Mouse (Mus musculus): ENCODE measurements around the gene Ttc7b. TPM values are rescaled to one million over a fixed set of nuclear protein-coding genes. Genes with fewer than 3 reads are reported as not detected.

The Ttc7b gene
- total RNA-seq, 1 experiment, result 19.0 TPM

- Histone ChIP-seq H3K27ac (ENCODE audit: insufficient read depth, low read depth, low read length, poor library complexity, severe bottlenecking) (no peak overlapping the region), H3K9ac (ENCODE audit: insufficient read depth, low read depth, low read length, poor library complexity, severe bottlenecking) (no peak overlapping the region), H3K9me3 (ENCODE audit: control insufficient read depth, insufficient read depth, low read depth, low read length) (no peaks in the 10 kb centered on the region), H3K4me1 (ENCODE audit: control insufficient read depth in 2 of 2, insufficient read depth in 2 of 2, low read length in 2 of 2, poor library complexity in 1 of 2) (no peaks in the 10 kb centered on the region), H3K36me3 (ENCODE audit: control insufficient read depth, insufficient read depth, low read length, poor library complexity, severe bottlenecking) (peaks cover 3% of the 10 kb centered on the region), H3K4me3 (ENCODE audit: insufficient read depth in 1 of 2, low read depth in 1 of 2, low read length in 2 of 2, poor library complexity in 1 of 2, severe bottlenecking in 1 of 2) (no peak overlapping the region)
- TF ChIP-seq HCFC1 (IDR thresholded peaks at IDR 0.05; ENCODE audit: borderline replicate concordance, insufficient read depth, low read length) (no peak), MAFK (IDR thresholded peaks at IDR 0.05; ENCODE audit: insufficient read depth, low read depth, low read length) (no peak), ZNF384 (IDR thresholded peaks at IDR 0.05; ENCODE audit: low read depth, low read length) (no peak), CHD2 (IDR thresholded peaks at IDR 0.05; ENCODE audit: low read depth, low read length) (no peak), ZC3H11A (IDR thresholded peaks at IDR 0.05; ENCODE audit: borderline replicate concordance, low read depth, low read length) (no peak)
- no peak for DNase-seq (ENCODE audit: low read depth, low spot score)
- in situ Hi-C loops (cut with MboI; ENCODE audit: low sequenced_read_pairs in 2 of 2, unreplicated experiment in 2 of 2), result no loop called here
Observed at GRCm38 (mm10) chr12:100445686-100446085, 74.9 kb downstream of the Ttc7b start.

- peaks cover 3% of the 10 kb centered on the region for H3K36me3 ChIP-seq (ENCODE audit: control insufficient read depth, insufficient read depth, low read length, poor library complexity, severe bottlenecking)
- in situ Hi-C loops (cut with MboI; ENCODE audit: low sequenced_read_pairs in 2 of 2, unreplicated experiment in 2 of 2), result no loop called here
- TF ChIP-seq HCFC1 (IDR thresholded peaks at IDR 0.05; ENCODE audit: borderline replicate concordance, insufficient read depth, low read length) (no peak), ZNF384 (IDR thresholded peaks at IDR 0.05; ENCODE audit: low read depth, low read length) (no peak), MAFK (IDR thresholded peaks at IDR 0.05; ENCODE audit: insufficient read depth, low read depth, low read length) (no peak), CHD2 (IDR thresholded peaks at IDR 0.05; ENCODE audit: low read depth, low read length) (no peak), ZC3H11A (IDR thresholded peaks at IDR 0.05; ENCODE audit: borderline replicate concordance, low read depth, low read length) (no peak)
- H3K9me3 ChIP-seq (ENCODE audit: control insufficient read depth, insufficient read depth, low read depth, low read length), result no peaks in the 10 kb centered on the region
- H3K9ac ChIP-seq (ENCODE audit: insufficient read depth, low read depth, low read length, poor library complexity, severe bottlenecking), result no peak overlapping the region
- H3K4me1 ChIP-seq (ENCODE audit: control insufficient read depth in 2 of 2, insufficient read depth in 2 of 2, low read length in 2 of 2, poor library complexity in 1 of 2), result no peaks in the 10 kb centered on the region
- H3K4me3 ChIP-seq (ENCODE audit: insufficient read depth in 1 of 2, low read depth in 1 of 2, low read length in 2 of 2, poor library complexity in 1 of 2, severe bottlenecking in 1 of 2), result no peak overlapping the region
- no peak overlapping the region for H3K27ac ChIP-seq (ENCODE audit: insufficient read depth, low read depth, low read length, poor library complexity, severe bottlenecking)
- no peak for DNase-seq (ENCODE audit: low read depth, low spot score)
Observed at GRCm38 (mm10) chr12:100445271-100445670, 75.4 kb downstream of the Ttc7b start.

GRCm38 (mm10) chr12:100444671-100445165, 75.9 kb downstream of the Ttc7b start:
- Histone ChIP-seq H3K36me3 (ENCODE audit: control insufficient read depth, insufficient read depth, low read length, poor library complexity, severe bottlenecking) (peaks cover 3% of the 10 kb centered on the region), H3K4me3 (ENCODE audit: insufficient read depth in 1 of 2, low read depth in 1 of 2, low read length in 2 of 2, poor library complexity in 1 of 2, severe bottlenecking in 1 of 2) (no peak overlapping the region), H3K9ac (ENCODE audit: insufficient read depth, low read depth, low read length, poor library complexity, severe bottlenecking) (no peak overlapping the region), H3K27ac (ENCODE audit: insufficient read depth, low read depth, low read length, poor library complexity, severe bottlenecking) (no peak overlapping the region), H3K9me3 (ENCODE audit: control insufficient read depth, insufficient read depth, low read depth, low read length) (no peaks in the 10 kb centered on the region), H3K4me1 (ENCODE audit: control insufficient read depth in 2 of 2, insufficient read depth in 2 of 2, low read length in 2 of 2, poor library complexity in 1 of 2) (no peaks in the 10 kb centered on the region)
- in situ Hi-C loops (cut with MboI; ENCODE audit: low sequenced_read_pairs in 2 of 2, unreplicated experiment in 2 of 2), result no loop called here
- no peak for DNase-seq (ENCODE audit: low read depth, low spot score)
- TF ChIP-seq HCFC1 (IDR thresholded peaks at IDR 0.05; ENCODE audit: borderline replicate concordance, insufficient read depth, low read length), result no peak
- no peak for TF ChIP-seq CHD2 (IDR thresholded peaks at IDR 0.05; ENCODE audit: low read depth, low read length)
- TF ChIP-seq MAFK (IDR thresholded peaks at IDR 0.05; ENCODE audit: insufficient read depth, low read depth, low read length), result no peak
- TF ChIP-seq ZC3H11A (IDR thresholded peaks at IDR 0.05; ENCODE audit: borderline replicate concordance, low read depth, low read length), result no peak
- TF ChIP-seq ZNF384 (IDR thresholded peaks at IDR 0.05; ENCODE audit: low read depth, low read length), result no peak

DNA sequence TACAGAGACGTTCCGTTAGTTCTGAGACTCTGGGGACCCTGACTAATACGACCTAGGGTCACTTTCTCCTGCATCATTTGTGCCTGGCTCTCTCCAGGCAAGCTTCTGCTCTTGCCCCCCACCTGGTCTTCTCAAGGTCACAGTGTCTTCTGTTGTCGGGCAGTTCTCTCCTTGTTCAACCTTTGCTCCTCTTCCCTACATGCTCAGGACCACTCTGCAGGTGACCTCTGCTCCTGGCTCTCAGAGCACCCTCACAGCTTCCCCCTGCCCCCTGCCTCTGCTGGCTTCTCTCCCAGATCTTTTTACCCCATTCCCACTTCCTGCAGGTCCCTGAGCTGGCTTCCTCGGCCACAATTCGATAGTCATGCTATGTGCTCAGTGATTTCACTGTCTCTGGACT, 77.2 kb downstream of the Ttc7b start:
- TF ChIP-seq HCFC1 (IDR thresholded peaks at IDR 0.05; ENCODE audit: borderline replicate concordance, insufficient read depth, low read length) (no peak), CHD2 (IDR thresholded peaks at IDR 0.05; ENCODE audit: low read depth, low read length) (no peak), ZC3H11A (IDR thresholded peaks at IDR 0.05; ENCODE audit: borderline replicate concordance, low read depth, low read length) (no peak), MAFK (IDR thresholded peaks at IDR 0.05; ENCODE audit: insufficient read depth, low read depth, low read length) (no peak), ZNF384 (IDR thresholded peaks at IDR 0.05; ENCODE audit: low read depth, low read length) (no peak)
- in situ Hi-C loops (cut with MboI; ENCODE audit: low sequenced_read_pairs in 2 of 2, unreplicated experiment in 2 of 2), result no loop called here
- DNase-seq (ENCODE audit: low read depth, low spot score), result no peak
- H3K9ac ChIP-seq (ENCODE audit: insufficient read depth, low read depth, low read length, poor library complexity, severe bottlenecking), result no peak overlapping the region
- H3K9me3 ChIP-seq (ENCODE audit: control insufficient read depth, insufficient read depth, low read depth, low read length), result no peaks in the 10 kb centered on the region
- no peak overlapping the region for H3K27ac ChIP-seq (ENCODE audit: insufficient read depth, low read depth, low read length, poor library complexity, severe bottlenecking)
- no peaks in the 10 kb centered on the region for H3K4me1 ChIP-seq (ENCODE audit: control insufficient read depth in 2 of 2, insufficient read depth in 2 of 2, low read length in 2 of 2, poor library complexity in 1 of 2)
- H3K4me3 ChIP-seq (ENCODE audit: insufficient read depth in 1 of 2, low read depth in 1 of 2, low read length in 2 of 2, poor library complexity in 1 of 2, severe bottlenecking in 1 of 2), result no peak overlapping the region
- H3K36me3 ChIP-seq (ENCODE audit: control insufficient read depth, insufficient read depth, low read length, poor library complexity, severe bottlenecking), result peaks cover 3% of the 10 kb centered on the region

DNA sequence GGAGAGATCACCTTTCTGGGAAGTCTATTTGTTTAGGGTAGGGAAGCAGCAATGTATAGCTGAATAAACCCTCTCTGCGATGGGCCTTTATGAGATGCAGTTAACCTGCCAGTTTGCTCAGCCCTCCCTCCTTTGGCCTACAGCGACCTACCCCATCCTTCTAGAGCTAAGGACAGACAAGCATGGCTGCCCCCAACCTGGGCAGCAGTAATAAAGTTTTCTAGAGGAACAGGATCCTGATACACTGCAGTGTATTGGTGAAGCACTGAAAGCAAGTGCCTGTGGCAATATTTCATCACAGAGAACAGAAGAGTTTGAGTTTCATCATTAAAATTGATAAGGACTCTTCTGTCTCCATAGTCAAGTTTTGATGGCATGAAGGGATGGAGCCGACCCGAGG, 79.0 kb downstream of the Ttc7b start:
- no peak for DNase-seq (ENCODE audit: low read depth, low spot score)
- Histone ChIP-seq H3K27ac (ENCODE audit: insufficient read depth, low read depth, low read length, poor library complexity, severe bottlenecking) (no peak overlapping the region), H3K36me3 (ENCODE audit: control insufficient read depth, insufficient read depth, low read length, poor library complexity, severe bottlenecking) (peaks cover 5% of the 10 kb centered on the region), H3K9ac (ENCODE audit: insufficient read depth, low read depth, low read length, poor library complexity, severe bottlenecking) (no peak overlapping the region), H3K4me1 (ENCODE audit: control insufficient read depth in 2 of 2, insufficient read depth in 2 of 2, low read length in 2 of 2, poor library complexity in 1 of 2) (no peaks in the 10 kb centered on the region), H3K9me3 (ENCODE audit: control insufficient read depth, insufficient read depth, low read depth, low read length) (no peaks in the 10 kb centered on the region), H3K4me3 (ENCODE audit: insufficient read depth in 1 of 2, low read depth in 1 of 2, low read length in 2 of 2, poor library complexity in 1 of 2, severe bottlenecking in 1 of 2) (no peak overlapping the region)
- TF ChIP-seq MAFK (IDR thresholded peaks at IDR 0.05; ENCODE audit: insufficient read depth, low read depth, low read length), result no peak
- no peak for TF ChIP-seq HCFC1 (IDR thresholded peaks at IDR 0.05; ENCODE audit: borderline replicate concordance, insufficient read depth, low read length)
- no peak for TF ChIP-seq ZC3H11A (IDR thresholded peaks at IDR 0.05; ENCODE audit: borderline replicate concordance, low read depth, low read length)
- TF ChIP-seq ZNF384 (IDR thresholded peaks at IDR 0.05; ENCODE audit: low read depth, low read length), result no peak
- no peak for TF ChIP-seq CHD2 (IDR thresholded peaks at IDR 0.05; ENCODE audit: low read depth, low read length)
- in situ Hi-C loops (cut with MboI; ENCODE audit: low sequenced_read_pairs in 2 of 2, unreplicated experiment in 2 of 2), result no loop called here
